Mouse (Mus musculus) megakaryocyte, embryonic 14.5 days (primary cell): ENCODE data around the gene Ccdc167. TPM values are rescaled to one million over a fixed set of nuclear protein-coding genes. Genes with fewer than 3 reads are reported as not detected.

ENCODE experiments used
- H3K27me3 ChIP-seq: replicated peaks from 2 replicates; pipeline ENCODE3; 2012; ENCODE audit warnings: inconsistent platforms
- H3K36me3 ChIP-seq: replicated peaks from 2 replicates; pipeline ENCODE3; 2012; ENCODE audit warnings: low read length, inconsistent platforms, mixed read lengths
- H3K4me1 ChIP-seq: 2 replicates; pipeline ENCODE4 v1.6.1; 2012; ENCODE audit warnings: inconsistent platforms
- H3K4me3 ChIP-seq: replicated peaks from 2 replicates; pipeline ENCODE3; 2012; ENCODE audit warnings: moderate library complexity, mild to moderate bottlenecking, inconsistent platforms
- H3K9me3 ChIP-seq: 2 replicates; pipeline ENCODE4 v1.6.1; 2012; ENCODE audit warnings: inconsistent platforms
- FLI1 ChIP-seq: IDR thresholded peaks from 2 replicates; pipeline ENCODE4 v1.6.1; 2012; ENCODE audit warnings: low read length, inconsistent platforms, mixed read lengths
- GATA1 ChIP-seq: IDR thresholded peaks from 3 replicates; pipeline ENCODE4 v1.6.1; 2012; ENCODE audit warnings: mixed read lengths, low read length, inconsistent platforms, borderline replicate concordance
- polyA plus RNA-seq: library from polyadenylated mRNA; stranded (reverse); fragments of >175 nt; gene quantifications from 2 replicates; pipeline ENCODE4 v1.2.3, GENCODE M21; 2012; ENCODE audit warnings: low replicate concordance; ENCODE audit not compliant: insufficient read depth

Gene Ccdc167
- polyA plus RNA-seq, 1 experiment, result 9.1 TPM

DNA sequence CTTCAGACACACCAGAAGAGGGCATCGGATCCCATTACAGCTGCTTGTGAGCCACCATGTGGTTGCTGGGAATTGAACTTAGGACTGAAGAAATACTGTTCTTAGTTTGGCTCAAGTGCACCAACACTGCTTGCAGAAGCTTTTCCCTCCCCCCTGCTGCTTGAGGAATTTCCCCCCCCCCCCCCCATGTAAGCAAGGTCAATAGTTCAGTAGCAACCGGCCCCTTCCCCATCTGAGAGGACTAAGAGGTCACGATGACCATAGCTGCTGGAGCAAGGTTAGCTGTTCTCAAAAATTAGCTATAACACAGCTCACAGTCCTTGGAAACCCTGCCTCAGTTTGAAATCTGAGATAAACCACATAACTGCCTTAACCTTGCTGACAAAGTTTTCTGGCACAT, 74.6 kb downstream of the Ccdc167 start:
- Histone ChIP-seq H3K9me3 (peaks cover 6% of the 10 kb centered on the region), H3K4me1 (peaks cover 17% of the 10 kb centered on the region), H3K4me3 (no peak overlapping the region), H3K27me3 (no peaks in the 10 kb centered on the region), H3K36me3 (peaks cover 71% of the 10 kb centered on the region)
- TF ChIP-seq GATA1 (no peak), FLI1 (no peak)

DNA sequence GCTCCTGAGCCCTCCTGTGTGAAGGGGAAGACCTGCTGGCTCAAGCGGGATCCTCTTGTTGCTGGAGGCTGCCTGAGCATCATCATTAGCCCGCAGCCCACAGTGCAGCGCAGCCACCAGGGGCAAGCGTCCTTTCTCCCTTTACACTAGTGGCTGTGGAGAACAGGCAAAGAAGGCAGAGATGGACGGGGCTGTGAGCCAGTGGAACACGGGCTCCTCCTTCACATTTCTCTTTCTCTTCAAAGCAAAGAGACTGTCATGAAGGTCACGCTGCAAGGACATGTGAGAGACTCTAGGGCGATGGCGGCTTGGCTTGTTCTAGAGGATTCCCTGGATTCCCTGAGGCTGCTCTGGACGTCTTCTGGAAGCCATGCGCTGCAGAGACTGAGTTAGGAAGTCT, 75.9 kb downstream of the Ccdc167 start:
- TF ChIP-seq FLI1 (no peak), GATA1 (no peak)
- Histone ChIP-seq H3K27me3 (no peaks in the 10 kb centered on the region), H3K4me3 (no peak overlapping the region), H3K9me3 (no peaks in the 10 kb centered on the region), H3K36me3 (peaks cover 73% of the 10 kb centered on the region), H3K4me1 (peaks cover 29% of the 10 kb centered on the region)

DNA sequence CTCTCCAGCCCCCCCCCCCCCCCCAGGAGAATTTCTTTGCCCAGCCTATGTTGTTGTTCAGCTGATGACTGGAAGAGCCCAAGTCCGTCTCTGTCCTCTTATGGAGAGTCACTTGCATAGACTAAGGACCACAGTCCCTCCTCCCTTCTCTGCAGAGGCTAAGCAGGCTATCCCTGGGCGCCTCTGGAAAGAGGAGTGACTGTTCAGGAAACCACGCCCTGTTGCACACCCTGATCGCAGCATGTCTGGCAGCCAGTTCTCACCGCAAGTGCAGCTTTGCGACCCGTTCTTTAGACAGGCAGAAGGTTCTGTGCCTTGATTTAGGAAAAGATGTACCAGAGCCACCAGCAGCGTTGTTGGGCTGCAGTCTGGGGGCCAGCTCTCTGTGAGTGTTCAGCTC, 78.9 kb downstream of the Ccdc167 start:
- no peaks in the 10 kb centered on the region for H3K27me3 ChIP-seq
- H3K4me1 ChIP-seq, result peaks cover 34% of the 10 kb centered on the region
- TF ChIP-seq GATA1 (no peak), FLI1 (no peak)
- H3K36me3 ChIP-seq, result peaks cover 92% of the 10 kb centered on the region
- H3K4me3 ChIP-seq, result peak overlapping the region; percentile 19
- H3K9me3 ChIP-seq, result no peaks in the 10 kb centered on the region

DNA sequence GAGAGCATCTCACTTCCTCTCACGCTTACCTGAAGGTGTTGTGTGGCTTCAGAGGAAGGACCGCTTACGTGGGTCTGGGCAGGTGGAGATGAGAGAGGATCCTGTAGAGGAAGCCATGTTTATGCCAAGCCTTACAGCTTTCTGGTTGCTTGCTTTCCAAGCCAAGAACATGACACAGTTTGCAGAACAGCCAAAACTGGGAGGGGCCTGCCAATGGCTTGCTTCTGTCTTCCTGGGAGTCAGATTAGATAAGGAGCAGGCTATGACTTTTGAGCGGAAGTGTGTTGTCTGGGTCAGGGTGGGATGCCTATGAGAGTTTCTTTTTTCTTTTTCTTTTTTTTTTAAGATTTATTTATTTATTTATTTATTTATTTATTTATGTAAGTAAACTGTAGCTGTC, 79.5 kb downstream of the Ccdc167 start:
- TF ChIP-seq FLI1 (no peak), GATA1 (no peak)
- Histone ChIP-seq H3K4me1 (peaks cover 34% of the 10 kb centered on the region), H3K4me3 (peak overlapping the region; percentile 34), H3K9me3 (no peaks in the 10 kb centered on the region), H3K36me3 (peaks cover 93% of the 10 kb centered on the region), H3K27me3 (no peaks in the 10 kb centered on the region)

Other genes starting within 250 kb of the Ccdc167 start
- gene Pim1, start 226.3 kb downstream of the Ccdc167 start, polyA plus RNA-seq, result 350 and 629 TPM in 2 replicates
- gene Gm17657, start 167.4 kb downstream of the Ccdc167 start, polyA plus RNA-seq, result not detected in 2 replicates
- 9.9 and 12.4 TPM in 2 replicates for gene Tbc1d22b, start 167.3 kb downstream of the Ccdc167 start, polyA plus RNA-seq
- gene Tmem217, start 164.7 kb downstream of the Ccdc167 start, polyA plus RNA-seq, result 0.20 TPM in 1 of 2 replicates, not detected in the other
- 7.7 and 8.0 TPM in 2 replicates for gene Rnf8, start 102.3 kb downstream of the Ccdc167 start, polyA plus RNA-seq
- gene Gm28043, start 102.2 kb downstream of the Ccdc167 start, polyA plus RNA-seq, result not detected in 2 replicates
- 10.6 and 22.3 TPM in 2 replicates for gene Cmtr1, start 56.4 kb downstream of the Ccdc167 start, polyA plus RNA-seq